Mouse (Mus musculus): ENCODE data around the gene Ccnd3.

Gene Ccnd3

GRCm38 (mm10) chr17:47482401-47482800 lies 22.4 kb upstream of the Ccnd3 start:
- peak; percentile 90 for DNase-seq (ENCODE audit: low read depth, low spot score)

- peak; percentile 90 for DNase-seq (ENCODE audit: low read depth, low spot score)
These were observed 20.5 kb upstream of the Ccnd3 start for GRCm38 (mm10) chr17:47484241-47484921.

DNA sequence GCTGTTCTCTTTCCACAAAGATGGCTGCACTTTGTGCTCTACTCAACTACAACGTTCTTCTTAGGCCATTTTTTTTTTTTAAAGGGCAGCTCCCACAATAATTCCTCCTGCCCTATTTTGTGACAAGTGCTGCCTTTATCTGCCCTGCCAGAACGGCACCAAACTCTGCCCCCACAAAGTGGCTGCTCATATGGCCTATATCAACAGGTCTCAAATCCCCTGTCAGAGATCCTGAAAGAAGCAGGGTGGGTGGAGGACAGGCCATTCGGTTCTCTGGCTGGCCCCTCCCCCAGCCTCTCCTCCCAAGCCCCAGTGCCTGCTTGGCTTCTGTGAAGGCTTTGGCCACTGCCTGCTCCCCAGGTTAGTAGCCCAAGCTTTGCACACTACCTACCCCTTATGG lies 19.9 kb upstream of the Ccnd3 start:
- DNase-seq (ENCODE audit: low read depth, low spot score), result no peak

GRCm38 (mm10) chr17:47485791-47486190 lies 19.1 kb upstream of the Ccnd3 start:
- DNase-seq (ENCODE audit: low read depth, low spot score), result no peak

GRCm38 (mm10) chr17:47490791-47491190 lies 14.1 kb upstream of the Ccnd3 start:
- DNase-seq (ENCODE audit: low read depth, low spot score), result no peak

- peak; percentile 73 for DNase-seq (ENCODE audit: low read depth, low spot score)
These were observed 12.1 kb upstream of the Ccnd3 start for GRCm38 (mm10) chr17:47492731-47493130.

GRCm38 (mm10) chr17:47493653-47494052 lies 11.2 kb upstream of the Ccnd3 start:
- peak; percentile 56 for DNase-seq (ENCODE audit: low read depth, low spot score)

DNA sequence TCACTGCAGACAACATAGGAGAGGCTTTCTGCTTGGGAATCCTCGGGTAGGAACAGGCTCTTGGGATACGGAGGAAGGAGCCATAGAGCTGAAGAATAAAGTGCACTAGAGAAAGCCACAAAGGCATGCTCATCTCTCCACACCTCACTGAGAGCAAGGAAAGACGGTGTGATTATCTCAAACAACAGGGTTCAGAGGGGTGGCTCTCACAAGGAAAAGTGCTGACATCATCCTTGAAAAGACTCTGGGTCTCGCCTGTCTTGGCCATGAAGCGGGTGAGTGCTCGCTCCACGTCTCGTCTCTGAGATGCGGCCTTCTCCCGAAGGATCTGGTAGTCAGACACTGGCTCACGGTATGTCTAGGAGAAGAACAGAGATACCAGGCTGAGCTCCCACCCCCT lies 10.7 kb upstream of the Ccnd3 start:
- DNase-seq (ENCODE audit: low read depth, low spot score), result no peak

GRCm38 (mm10) chr17:47501531-47501930 lies 3.3 kb upstream of the Ccnd3 start:
- DNase-seq (ENCODE audit: low read depth, low spot score), result no peak

DNA sequence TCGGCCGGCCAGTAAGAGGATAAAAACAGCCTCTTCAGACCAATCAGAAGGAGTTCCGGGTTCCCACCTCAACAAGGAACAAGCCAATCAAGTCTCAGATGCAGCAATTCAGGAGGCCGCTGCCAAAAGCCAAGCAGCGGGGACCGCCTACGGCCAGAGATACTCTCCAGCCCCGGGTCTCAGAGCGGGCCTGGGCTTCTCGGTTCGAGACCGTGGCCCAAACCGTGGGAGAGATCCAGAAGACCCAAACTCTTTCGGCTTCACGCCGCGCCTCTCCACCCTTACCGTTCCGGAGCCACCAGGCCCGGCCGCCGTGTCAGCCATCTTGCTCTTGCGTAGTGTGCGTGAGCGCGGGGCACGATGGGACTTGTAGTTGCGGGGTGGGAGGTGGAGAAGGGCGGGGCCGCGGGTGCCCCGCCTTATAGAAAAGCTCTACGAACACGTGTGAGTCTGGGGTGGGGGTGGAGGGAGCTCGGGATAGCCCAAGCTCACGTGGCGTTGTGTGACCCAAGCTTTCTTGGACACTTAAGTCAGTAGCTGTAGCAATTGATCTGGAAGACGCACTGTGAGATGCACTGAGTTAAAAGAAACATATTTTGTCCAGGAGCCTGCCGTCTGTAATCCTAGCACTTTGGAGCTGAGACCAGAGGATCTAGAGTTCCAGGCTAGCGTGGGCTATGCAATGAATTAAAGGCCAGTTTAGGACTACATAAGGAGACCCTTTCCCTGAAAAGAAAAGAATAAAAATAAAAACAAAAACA lies 2.7 kb upstream of the Ccnd3 start, which contains the start of gene Taf8:
Taf8 (minus strand) TSS at position 347 of the 761 bp plus-strand sequence.
- DNase-seq (ENCODE audit: low read depth, low spot score), result peak; percentile 99

- peak; percentile 81 for DNase-seq (ENCODE audit: low read depth, low spot score)
These were observed 2.2 kb upstream of the Ccnd3 start for GRCm38 (mm10) chr17:47502707-47503045.

DNA sequence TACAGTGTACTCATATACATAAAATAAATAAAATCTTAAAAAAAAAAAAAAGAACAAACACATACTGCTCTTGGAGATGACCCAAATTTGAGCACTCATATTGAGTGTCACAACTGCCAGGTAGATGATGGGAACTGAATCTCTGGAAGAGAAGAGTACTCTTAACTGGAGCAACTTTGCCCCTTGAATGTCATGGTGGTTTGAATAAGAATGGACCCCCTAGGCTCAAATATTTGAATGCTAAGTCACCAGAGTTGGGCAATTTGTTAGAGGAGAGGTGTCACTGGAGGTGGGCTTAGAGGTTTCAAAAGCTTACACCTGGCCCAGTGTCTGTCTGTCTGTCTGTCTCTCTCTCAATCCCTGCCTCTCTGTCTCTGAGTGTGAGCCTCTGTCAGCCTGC lies 1.2 kb upstream of the Ccnd3 start:
- peak; percentile 75 for DNase-seq (ENCODE audit: low read depth, low spot score)

DNA sequence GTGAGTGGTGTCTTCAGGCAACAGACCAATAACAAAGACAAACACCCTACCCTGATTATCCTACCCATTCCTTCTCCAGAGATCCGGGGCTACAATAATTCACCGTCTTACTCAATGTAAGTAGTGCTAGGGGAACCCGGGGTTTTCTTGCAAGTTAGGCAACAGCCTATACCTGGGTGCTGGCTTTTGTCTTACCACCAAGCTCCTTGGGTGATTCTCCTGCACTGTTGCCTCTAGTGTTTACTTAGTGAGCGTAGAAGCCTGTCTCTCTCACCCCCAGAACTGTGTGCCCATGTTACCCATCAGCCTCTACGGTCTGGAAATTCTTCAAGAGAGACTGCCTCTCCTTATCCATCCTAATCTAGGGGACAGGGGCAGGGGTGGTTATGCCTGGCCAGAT lies 623 bp upstream of the Ccnd3 start:
- no peak for DNase-seq (ENCODE audit: low read depth, low spot score)

DNA sequence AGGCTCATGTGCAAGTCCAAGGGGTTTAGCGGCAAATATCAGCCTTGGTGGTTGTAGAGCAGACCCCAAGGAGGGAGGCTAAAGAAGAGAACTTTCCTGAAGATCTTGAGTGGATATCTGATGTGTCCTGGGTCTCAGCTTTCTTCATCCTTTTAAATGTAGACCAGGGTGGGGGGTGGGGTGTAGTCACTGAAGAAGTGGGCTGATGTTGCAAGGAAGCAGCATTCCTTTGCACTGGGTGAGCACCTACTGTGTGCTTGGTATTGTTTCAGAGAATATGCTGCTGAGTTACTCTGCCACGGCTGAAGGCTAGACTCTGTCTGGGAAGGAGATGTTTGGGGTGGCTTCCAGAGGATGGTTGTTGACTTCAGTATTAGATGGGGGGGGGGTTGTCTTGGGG lies 715 bp downstream of the Ccnd3 start:
- DNase-seq (ENCODE audit: low read depth, low spot score), result no peak

GRCm38 (mm10) chr17:47506042-47506441 lies 1.2 kb downstream of the Ccnd3 start:
- no peak for DNase-seq (ENCODE audit: low read depth, low spot score)

GRCm38 (mm10) chr17:47506697-47507096 lies 1.8 kb downstream of the Ccnd3 start:
- no peak for DNase-seq (ENCODE audit: low read depth, low spot score)

- no peak for DNase-seq (ENCODE audit: low read depth, low spot score)
These were observed 2.7 kb downstream of the Ccnd3 start for GRCm38 (mm10) chr17:47507523-47507922.

DNA sequence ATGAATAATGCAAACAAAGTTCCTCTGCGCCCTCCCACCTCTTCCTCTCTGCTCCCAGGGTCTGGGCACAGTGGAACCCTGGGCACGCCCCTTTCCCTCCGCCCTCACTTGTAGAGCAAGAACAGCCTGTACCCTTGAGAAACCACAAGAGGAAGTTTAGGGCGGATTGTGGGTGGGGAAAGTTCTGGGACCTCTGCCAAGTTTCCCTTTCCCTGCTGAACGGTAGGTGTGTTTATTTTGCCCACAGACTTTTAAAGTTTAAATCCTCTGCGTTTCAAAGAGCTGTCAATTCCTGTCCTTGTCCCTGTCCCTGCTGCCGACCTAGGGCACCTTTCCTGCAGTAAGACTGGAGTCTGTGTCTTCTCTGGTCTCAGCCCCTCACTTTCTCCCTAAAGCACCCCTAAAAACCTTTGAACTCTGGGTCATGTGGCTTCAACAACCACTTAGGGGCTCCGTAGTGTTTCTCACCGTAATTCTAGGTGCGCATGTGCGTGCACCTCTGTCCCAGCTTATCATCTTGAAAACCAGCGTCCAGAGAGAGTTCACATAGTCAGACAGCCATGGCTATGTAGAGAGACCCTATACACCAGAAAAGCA lies 3.3 kb downstream of the Ccnd3 start:
- peak; percentile 94 for DNase-seq (ENCODE audit: low read depth, low spot score)

- peak; percentile 83 for DNase-seq (ENCODE audit: low read depth, low spot score)
These were observed 4.3 kb downstream of the Ccnd3 start for GRCm38 (mm10) chr17:47509031-47509705.

GRCm38 (mm10) chr17:47511111-47512020 lies 6.5 kb downstream of the Ccnd3 start:
- peak; percentile 99 for DNase-seq (ENCODE audit: low read depth, low spot score)
